Mouse (Mus musculus) intestine, embryonic 16.5 days (tissue): ENCODE measurements at regions not wholly inside any gene's neighbourhood (a gene's known extent, or its start where the extent isn't known, plus 50 kb on each side); places are given as distances from the start of the nearest gene placed in this dataset.

ENCODE experiments used
- ATAC-seq: fragments of 200-750 bp; cut with Nextera tagmentation; 2 replicates; pipeline ENCODE4 v1.8.0; 2017; ENCODE audit warnings: moderate TSS enrichment, moderate library complexity
- H3K27ac ChIP-seq: fragments of 300-500 bp; sonication (generic); 2 replicates; pipeline ENCODE4 v1.5.1; 2014; ENCODE audit warnings: mild to moderate bottlenecking, low read length
- H3K27me3 ChIP-seq: fragments of 300-500 bp; sonication (generic); replicated peaks from 2 replicates; pipeline ENCODE4 v1.6.1; 2014; ENCODE audit warnings: low read length, control low read depth, mixed read lengths; ENCODE audit not compliant: control insufficient read depth, insufficient read depth
- H3K36me3 ChIP-seq: fragments of 300-500 bp; sonication (generic); 2 replicates; pipeline ENCODE4 v1.6.1; 2014; ENCODE audit warnings: low read length, control low read depth; ENCODE audit not compliant: control insufficient read depth, insufficient read depth
- H3K4me1 ChIP-seq: fragments of 300-500 bp; sonication (generic); 2 replicates; pipeline ENCODE4 v1.6.1; 2014; ENCODE audit warnings: low read length, control low read depth, mixed read lengths; ENCODE audit not compliant: control insufficient read depth, insufficient read depth
- H3K4me2 ChIP-seq: fragments of 300-500 bp; sonication (generic); 2 replicates; pipeline ENCODE4 v1.6.1; 2014; ENCODE audit warnings: low read depth, low read length, control low read depth
- H3K4me3 ChIP-seq: fragments of 300-500 bp; sonication (generic); 2 replicates; pipeline ENCODE4 v1.5.1; 2014; ENCODE audit warnings: mild to moderate bottlenecking, low read length
- H3K9ac ChIP-seq: fragments of 300-500 bp; sonication (generic); 2 replicates; pipeline ENCODE4 v1.6.1; 2014; ENCODE audit warnings: low read depth, low read length
- H3K9me3 ChIP-seq: fragments of 300-500 bp; sonication (generic); 2 replicates; pipeline ENCODE4 v1.6.1; 2016; ENCODE audit warnings: low read length, control low read depth; ENCODE audit not compliant: control insufficient read depth
- WGBS: fragments of 180-500 bp; shearing (Covaris S2); extraction: QIAGEN DNeasy Blood & Tissue Kit; methylation state at CpG from one replicate; pipeline ENCODE4 v1.1.7; 2014; 5-methylcytosine and 5-hydroxymethylcytosine counted together

GRCm38 (mm10) chr15:24840271-24840670 is 573.3 kb downstream of the Basp1 start:
- H3K9me3 ChIP-seq, result no peaks in the 10 kb centered on the region
- WGBS, result 40% methylated on average over 2 of the region's 2 CpGs

DNA sequence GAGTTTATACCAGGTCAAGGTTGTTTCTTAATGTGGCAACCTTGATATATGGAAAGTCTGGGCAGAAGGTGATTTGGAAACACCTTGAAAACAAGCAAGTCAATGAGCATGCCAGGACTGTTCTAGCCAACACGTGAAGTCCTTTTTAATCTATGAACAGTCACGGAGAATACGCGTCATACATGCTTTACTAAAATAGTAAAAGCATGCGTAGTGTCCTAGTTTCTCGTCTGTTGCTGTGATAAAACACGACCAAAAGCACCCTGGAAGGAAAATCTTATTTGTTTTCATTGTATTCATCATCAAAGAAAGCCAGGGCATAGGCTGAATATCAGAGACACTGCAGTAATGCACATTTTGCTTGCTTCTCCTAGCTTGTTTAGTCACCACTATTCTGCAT is 575.2 kb downstream of the Basp1 start:
- Histone ChIP-seq H3K27me3 (no peaks in the 10 kb centered on the region), H3K4me3 (no peak overlapping the region), H3K4me1 (0 out of 2 replicates have a peak, but pooled peaks cover 3% of the 10 kb centered on the region), H3K9me3 (no peaks in the 10 kb centered on the region), H3K9ac (no peak overlapping the region), H3K27ac (no peak overlapping the region), H3K4me2 (no peak overlapping the region), H3K36me3 (no peaks in the 10 kb centered on the region)
- 86% methylated on average over 7 of the region's 7 CpGs for WGBS
- ATAC-seq, result no peak

More at GRCm38 (mm10) chr15:24840271-24840670, 573.3 kb downstream of the Basp1 start:
- Histone ChIP-seq H3K4me2 (no peak overlapping the region), H3K27ac (no peak overlapping the region), H3K27me3 (no peaks in the 10 kb centered on the region), H3K4me3 (no peak overlapping the region), H3K9ac (no peak overlapping the region), H3K36me3 (no peaks in the 10 kb centered on the region), H3K4me1 (0 out of 2 replicates have a peak, but pooled peaks cover 3% of the 10 kb centered on the region)
- no peak for ATAC-seq

GRCm38 (mm10) chr15:24827881-24828280 is 585.7 kb downstream of the Basp1 start:
- H3K9me3 ChIP-seq, result no peaks in the 10 kb centered on the region
- no peaks in the 10 kb centered on the region for H3K27me3 ChIP-seq
- H3K36me3 ChIP-seq, result no peaks in the 10 kb centered on the region
- no peak overlapping the region for H3K9ac ChIP-seq
- H3K4me3 ChIP-seq, result no peak overlapping the region
- no peaks in the 10 kb centered on the region for H3K4me1 ChIP-seq
- 80% methylated on average over 1 of the region's 1 CpGs for WGBS
- H3K27ac ChIP-seq, result no peak overlapping the region
- no peak overlapping the region for H3K4me2 ChIP-seq
- ATAC-seq, result no peak

DNA sequence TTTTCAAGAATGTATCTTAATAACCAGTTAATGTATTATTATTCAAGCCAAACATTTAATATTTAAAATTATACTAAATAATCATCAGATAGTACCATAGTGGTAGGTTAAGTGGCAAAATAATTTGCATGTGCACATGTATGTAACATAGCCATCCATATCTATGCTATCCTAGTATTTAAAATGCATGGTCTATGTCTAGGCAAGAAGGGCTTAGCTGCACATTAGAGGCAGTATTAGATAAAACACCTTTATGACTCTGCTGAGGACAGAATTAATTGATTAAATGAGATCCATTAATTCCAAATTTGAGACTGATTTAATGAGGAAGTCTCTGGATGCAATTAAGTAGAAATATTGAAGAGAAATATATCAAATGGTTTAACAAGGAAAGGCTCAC is 586.3 kb downstream of the Basp1 start:
- no peak overlapping the region for H3K9ac ChIP-seq
- no peaks in the 10 kb centered on the region for H3K9me3 ChIP-seq
- H3K36me3 ChIP-seq, result no peaks in the 10 kb centered on the region
- no peak overlapping the region for H3K27ac ChIP-seq
- H3K4me2 ChIP-seq, result no peak overlapping the region
- H3K4me3 ChIP-seq, result no peak overlapping the region
- H3K27me3 ChIP-seq, result no peaks in the 10 kb centered on the region
- no peaks in the 10 kb centered on the region for H3K4me1 ChIP-seq
- ATAC-seq, result no peak

DNA sequence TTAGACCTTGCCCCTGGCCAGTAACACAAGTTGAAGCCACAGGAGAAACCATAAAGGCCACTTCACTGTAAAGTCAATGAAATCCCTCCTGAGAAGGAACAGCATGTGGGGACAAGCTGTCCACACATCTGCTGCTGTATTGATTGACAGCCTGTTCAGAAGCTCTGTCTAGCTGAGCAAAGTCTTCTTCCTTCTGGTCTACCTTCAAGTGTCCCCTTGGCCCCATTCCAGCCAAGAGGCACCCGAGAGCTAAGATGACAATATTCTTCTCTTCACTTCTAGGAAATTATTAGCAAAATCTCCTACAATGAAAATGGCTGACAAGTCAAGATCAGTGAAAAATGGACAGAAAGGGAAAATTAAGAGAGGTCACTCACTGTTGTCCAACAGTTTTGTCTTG is 616.7 kb downstream of the Basp1 start:
- 55% methylated on average over 1 of the region's 1 CpGs for WGBS
- H3K9ac ChIP-seq, result no peak overlapping the region
- no peaks in the 10 kb centered on the region for H3K27me3 ChIP-seq

DNA sequence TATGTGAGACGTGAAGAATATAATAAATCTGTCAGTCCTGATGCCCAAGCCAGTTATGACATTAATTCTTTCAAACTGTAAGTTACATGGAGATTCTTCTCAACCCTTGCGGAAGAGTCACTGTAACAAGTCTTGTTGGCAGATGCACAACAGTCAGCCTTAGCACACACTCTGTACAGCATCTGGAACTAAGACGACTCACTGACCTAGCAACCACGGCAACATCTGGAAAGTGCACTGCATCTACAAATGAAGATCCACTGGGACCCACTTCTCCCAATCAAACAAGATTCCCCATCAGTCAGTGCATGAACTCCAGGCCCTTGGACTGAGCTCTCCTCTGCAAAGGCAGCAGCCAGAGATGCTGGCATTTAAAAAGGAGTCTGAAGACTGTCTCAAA is 620.2 kb downstream of the Basp1 start:
- no peak overlapping the region for H3K9ac ChIP-seq
- no peak overlapping the region for H3K27ac ChIP-seq
- no peak for ATAC-seq
- no peaks in the 10 kb centered on the region for H3K27me3 ChIP-seq
- no peaks in the 10 kb centered on the region for H3K9me3 ChIP-seq
- no peak overlapping the region for H3K4me3 ChIP-seq
- H3K4me2 ChIP-seq, result no peak overlapping the region
- H3K4me1 ChIP-seq, result no peaks in the 10 kb centered on the region
- no peaks in the 10 kb centered on the region for H3K36me3 ChIP-seq
- 74% methylated on average over 4 of the region's 4 CpGs for WGBS

More for the DNA sequence above, 616.7 kb downstream of the Basp1 start:
- H3K9me3 ChIP-seq, result no peaks in the 10 kb centered on the region
- no peaks in the 10 kb centered on the region for H3K36me3 ChIP-seq
- no peaks in the 10 kb centered on the region for H3K4me1 ChIP-seq
- ATAC-seq, result no peak
- no peak overlapping the region for H3K27ac ChIP-seq
- H3K4me2 ChIP-seq, result no peak overlapping the region
- H3K4me3 ChIP-seq, result no peak overlapping the region

DNA sequence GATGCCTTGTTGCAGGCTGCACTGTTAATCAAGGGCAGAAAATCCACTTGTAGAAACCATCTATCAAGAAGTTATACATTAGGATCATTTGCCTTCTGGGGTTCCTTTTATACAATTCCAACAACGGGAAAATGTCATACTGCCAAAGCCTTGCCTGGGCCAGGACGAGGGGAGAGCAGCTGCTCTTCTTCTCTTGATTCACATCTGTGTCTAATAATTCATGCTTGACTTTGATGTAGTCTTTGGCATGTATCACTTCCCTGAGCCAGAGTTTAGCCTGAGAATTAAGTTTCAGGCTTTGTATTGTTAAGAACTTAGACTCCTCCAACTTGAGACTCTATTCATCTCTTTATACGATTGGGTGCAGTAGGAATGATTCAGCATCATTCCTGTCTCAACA is 627.2 kb downstream of the Basp1 start:
- no peak for ATAC-seq
- Histone ChIP-seq H3K4me3 (no peak overlapping the region), H3K27me3 (no peaks in the 10 kb centered on the region), H3K27ac (no peak overlapping the region), H3K9me3 (no peaks in the 10 kb centered on the region), H3K9ac (no peak overlapping the region), H3K4me1 (no peaks in the 10 kb centered on the region), H3K36me3 (no peaks in the 10 kb centered on the region), H3K4me2 (no peak overlapping the region)
- whole genome bisulfite sequencing, result 61% methylated on average over 3 of the region's 3 CpGs

- Histone ChIP-seq H3K27me3 (no peaks in the 10 kb centered on the region), H3K9me3 (no peaks in the 10 kb centered on the region), H3K9ac (no peak overlapping the region), H3K27ac (no peak overlapping the region), H3K4me1 (no peaks in the 10 kb centered on the region), H3K36me3 (no peaks in the 10 kb centered on the region), H3K4me3 (no peak overlapping the region), H3K4me2 (no peak overlapping the region)
- ATAC-seq, result no peak
- whole genome bisulfite sequencing, result 74% methylated on average over 1 of the region's 1 CpGs
Measured at GRCm38 (mm10) chr15:24778234-24778633, 635.3 kb downstream of the Basp1 start.

DNA sequence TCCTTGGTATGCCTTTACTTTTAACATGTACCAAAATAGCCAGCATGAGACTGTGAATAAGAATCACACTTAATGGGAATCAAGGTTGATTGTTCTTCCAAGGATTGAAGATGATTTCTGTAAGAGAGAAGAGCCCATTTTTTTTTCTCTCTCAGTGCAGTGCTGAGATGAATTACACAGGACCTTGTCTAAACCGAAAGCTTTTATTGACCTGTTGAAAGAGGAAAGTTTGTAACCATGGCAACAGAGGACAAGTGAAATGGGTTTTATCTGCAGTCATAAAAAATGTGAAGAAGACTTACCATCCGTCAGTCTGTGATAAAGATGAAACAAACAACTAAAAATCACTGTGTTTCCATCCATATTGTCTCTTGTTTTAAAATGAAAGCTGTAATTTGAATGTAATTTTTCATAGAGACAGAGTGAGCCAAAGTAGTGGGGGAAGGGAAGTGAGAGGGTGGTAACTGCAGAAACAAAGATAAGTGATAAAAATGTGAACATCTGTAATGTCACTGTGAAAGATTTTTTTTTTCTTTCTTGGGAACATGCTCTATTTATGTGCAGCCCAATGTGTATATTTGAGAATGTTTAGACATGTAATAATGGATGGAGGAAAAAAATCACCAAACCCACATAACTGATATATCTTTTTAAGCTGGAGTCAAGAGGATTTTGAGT is 661.9 kb downstream of the Basp1 start:
- ATAC-seq, result no peak
- WGBS, result 15% methylated on average over 2 of the region's 2 CpGs
- Histone ChIP-seq H3K27me3 (no peaks in the 10 kb centered on the region), H3K4me3 (no peak overlapping the region), H3K4me1 (no peaks in the 10 kb centered on the region), H3K9ac (no peak overlapping the region), H3K9me3 (no peaks in the 10 kb centered on the region), H3K36me3 (no peaks in the 10 kb centered on the region), H3K4me2 (no peak overlapping the region), H3K27ac (no peak overlapping the region)

DNA sequence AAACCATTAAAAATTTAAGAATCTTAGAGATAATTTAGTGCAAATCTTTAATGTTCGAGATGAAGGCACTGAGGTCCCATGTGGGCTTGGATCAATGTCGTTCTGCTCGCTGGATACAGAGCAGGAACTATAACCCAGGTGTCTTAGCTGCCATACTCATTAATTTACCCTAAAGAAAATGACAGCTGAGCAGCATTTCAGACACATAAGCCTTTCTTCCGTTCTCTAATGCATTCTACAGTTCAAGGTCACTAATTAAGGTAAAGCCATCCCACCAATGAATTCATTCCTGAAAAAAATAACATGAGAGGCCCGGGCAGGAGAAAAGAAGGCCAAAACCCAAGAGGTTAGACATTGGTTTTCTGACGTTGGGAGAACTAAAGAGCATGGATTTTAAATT is 670.3 kb downstream of the Basp1 start:
- Histone ChIP-seq H3K27ac (no peak overlapping the region), H3K4me2 (no peak overlapping the region), H3K9ac (no peak overlapping the region), H3K4me1 (no peaks in the 10 kb centered on the region), H3K9me3 (no peaks in the 10 kb centered on the region), H3K36me3 (no peaks in the 10 kb centered on the region), H3K27me3 (no peaks in the 10 kb centered on the region), H3K4me3 (no peak overlapping the region)
- no peak for ATAC-seq
- WGBS, result 64% methylated on average over 6 of the region's 6 CpGs
